In genomic region chr19:32470059-32470497, GRCm38 (mm10) we compare ENCODE assay signal across 8 mouse cellular contexts. TPM values are rescaled to one million over a fixed set of nuclear protein-coding genes. Genes with fewer than 3 reads are reported as not detected.
DNase-seq lines count a peak whose midpoint lies in the region; ATAC-seq and TF ChIP-seq lines count a peak whose summit lies in the region.

No protein-coding gene starts in this region.

- no peak for TF ChIP-seq POLR2A in kidney, adult 2 months (IDR thresholded peaks at IDR 0.05; ENCODE audit: low read depth, low read length)

- no peak for TF ChIP-seq EP300 in liver, postnatal 0 days (IDR thresholded peaks at IDR 0.05; ENCODE audit: low read depth)

- peak; percentile 55 for ATAC-seq in forebrain, embryonic 15.5 days (replicated peaks)
- peak; percentile 27; the same call in 1 of the 2 replicates for ATAC-seq in liver, postnatal 0 days

- H3K4me3 ChIP-seq in forebrain, embryonic 15.5 days: no peak overlapping the region
- H3K4me3 ChIP-seq in forebrain, embryonic 10.5 days: no peak overlapping the region
- no peak overlapping the region for H3K4me3 ChIP-seq in kidney, adult 2 months (ENCODE audit: insufficient read depth, low read depth, low read length)
- no peak overlapping the region for H3K4me3 ChIP-seq in liver, postnatal 0 days (ENCODE audit: low read depth, low read length)

- DNase-seq in forebrain, embryonic 10.5 days (ENCODE audit: extremely low spot score, low spot score): no peak
- DNase-seq in 3134 (ENCODE audit: extremely low read depth, insufficient read length, low spot score): peak; percentile 74
- DNase-seq in R1 (ENCODE audit: low read depth, low spot score): peak; percentile 79
- peak; percentile 74 for DNase-seq in embryo, embryonic 11 days
- DNase-seq in kidney, adult 2 months: peak; percentile 79
- no peak for DNase-seq in liver, postnatal 0 days
- peak; percentile 76 for DNase-seq in retina, postnatal 1 day

- TF ChIP-seq CTCF in kidney, adult 2 months (conservative IDR thresholded peaks at IDR 0.05; ENCODE audit: insufficient read depth, insufficient read length, low read depth, low read length): peak; percentile 30; the same call in 1 of the 2 replicates
- TF ChIP-seq CTCF in liver, postnatal 0 days (IDR thresholded peaks at IDR 0.05; ENCODE audit: low read depth): peak; percentile 93

- no peaks in the 10 kb centered on the region for H3K9me3 ChIP-seq in forebrain, embryonic 15.5 days
- no peaks in the 10 kb centered on the region for H3K9me3 ChIP-seq in forebrain, embryonic 10.5 days
- H3K9me3 ChIP-seq in liver, postnatal 0 days (ENCODE audit: low read length): no peaks in the 10 kb centered on the region

- no peak overlapping the region for H3K27ac ChIP-seq in forebrain, embryonic 15.5 days (replicated peaks)
- no peak overlapping the region for H3K27ac ChIP-seq in forebrain, embryonic 10.5 days
- no peak overlapping the region for H3K27ac ChIP-seq in kidney, adult 2 months (ENCODE audit: insufficient read depth, low read depth, low read length)
- H3K27ac ChIP-seq in liver, postnatal 0 days (ENCODE audit: low read depth): no peak overlapping the region

- H3K36me3 ChIP-seq in forebrain, embryonic 15.5 days: no peaks in the 10 kb centered on the region
- H3K36me3 ChIP-seq in forebrain, embryonic 10.5 days (replicated peaks): no peaks in the 10 kb centered on the region
- H3K36me3 ChIP-seq in kidney, adult 2 months (ENCODE audit: control insufficient read depth, insufficient read depth, low read length): no peaks in the 10 kb centered on the region
- no peaks in the 10 kb centered on the region for H3K36me3 ChIP-seq in liver, postnatal 0 days (replicated peaks; ENCODE audit: insufficient read depth, low read length)

- H3K4me2 ChIP-seq in forebrain, embryonic 15.5 days (replicated peaks): no peak overlapping the region
- H3K4me2 ChIP-seq in liver, postnatal 0 days (ENCODE audit: low read depth, low read length): peak overlapping the region; percentile 44

- WGBS in forebrain, embryonic 15.5 days: 36% methylated on average over 6 of the region's 6 CpGs
- 52% methylated on average over 6 of the region's 6 CpGs for WGBS in forebrain, embryonic 10.5 days
- 10% methylated on average over 6 of the region's 6 CpGs for WGBS in kidney, adult 2 months
- WGBS in liver, postnatal 0 days (ENCODE audit: insufficient replicate concordance): 20% methylated on average over 6 of the region's 6 CpGs

- H3K4me1 ChIP-seq in forebrain, embryonic 15.5 days: no peaks in the 10 kb centered on the region
- no peaks in the 10 kb centered on the region for H3K4me1 ChIP-seq in forebrain, embryonic 10.5 days
- H3K4me1 ChIP-seq in kidney, adult 2 months (ENCODE audit: control insufficient read depth, insufficient read depth, low read length): no peaks in the 10 kb centered on the region
- H3K4me1 ChIP-seq in liver, postnatal 0 days (ENCODE audit: insufficient read depth): peaks cover 7% of the 10 kb centered on the region

- H3K9ac ChIP-seq in forebrain, embryonic 15.5 days (replicated peaks): no peak overlapping the region
- H3K9ac ChIP-seq in liver, postnatal 0 days (replicated peaks): no peak overlapping the region

- no peaks in the 10 kb centered on the region for H3K27me3 ChIP-seq in forebrain, embryonic 15.5 days
- H3K27me3 ChIP-seq in forebrain, embryonic 10.5 days (ENCODE audit: poor library complexity, severe bottlenecking): no peaks in the 10 kb centered on the region
- H3K27me3 ChIP-seq in kidney, adult 2 months (replicated peaks; ENCODE audit: control insufficient read depth, insufficient read depth, low read length): no peaks in the 10 kb centered on the region
- no peaks in the 10 kb centered on the region for H3K27me3 ChIP-seq in liver, postnatal 0 days (ENCODE audit: insufficient read depth, low read length)

RNA-seq across cellular contexts. Expression of gene Rpl9-ps6, which starts 3.7 kb away (rescaled TPM):
- polyA plus RNA-seq in forebrain, embryonic 15.5 days (2015; fragmentation: Nextera tagmentation; extraction: Ambion mirVana): 63.1 and 70.5 TPM in 2 replicates
- polyA plus RNA-seq in forebrain, embryonic 10.5 days (2016; fragmentation: Nextera tagmentation; extraction: Ambion mirVana): 55.9 and 62.9 TPM in 2 replicates
- 8.3 and 9.4 TPM in 2 replicates for polyA plus RNA-seq in kidney, adult 2 months (2012; rRNA removed)
- polyA plus RNA-seq in liver, postnatal 0 days (2015; fragmentation: Nextera tagmentation; extraction: Ambion mirVana): 73.3 and 76.3 TPM in 2 replicates

RNA-seq across cellular contexts. Expression of gene Minpp1, which starts 15.5 kb away (rescaled TPM):
- polyA plus RNA-seq in forebrain, embryonic 15.5 days (2015; fragmentation: Nextera tagmentation; extraction: Ambion mirVana): 48.6 and 50.0 TPM in 2 replicates
- polyA plus RNA-seq in forebrain, embryonic 10.5 days (2016; fragmentation: Nextera tagmentation; extraction: Ambion mirVana): 64.0 and 64.2 TPM in 2 replicates
- polyA plus RNA-seq in kidney, adult 2 months (2012; rRNA removed): 38.2 and 60.2 TPM in 2 replicates
- polyA plus RNA-seq in liver, postnatal 0 days (2015; fragmentation: Nextera tagmentation; extraction: Ambion mirVana): 63.7 and 71.9 TPM in 2 replicates

Comparison
In these comparisons a context has a peak if more than half of its experiments do, and no peak if none do; other contexts are left out.
1. DNase-seq: peak in 3134 (single experiment), R1 (single experiment), embryo, embryonic 11 days (single experiment), kidney, adult 2 months (single experiment) and retina, postnatal 1 day (single experiment); none in forebrain, embryonic 10.5 days (single experiment) and liver, postnatal 0 days (single experiment).